Mouse (Mus musculus) kidney, postnatal 36 days (tissue): Measurements from ENCODE around the gene Dpagt1.
A peak's percentile ranks its signal among the peaks of the same experiment; 100 is the strongest.
"Not testable (repeated sequence)": the region's sequence is repeated elsewhere in the genome, so short reads cannot be mapped to it uniquely, and the experiment has no call there.

Experiments used
- DNase-seq, 2 experiments: peaks; one replicate each; pipeline ENCODE4 v3.0.0; 2021 to 2022; ENCODE audit warnings: mixed read lengths in 2 of 2

Dpagt1 gene

DNA sequence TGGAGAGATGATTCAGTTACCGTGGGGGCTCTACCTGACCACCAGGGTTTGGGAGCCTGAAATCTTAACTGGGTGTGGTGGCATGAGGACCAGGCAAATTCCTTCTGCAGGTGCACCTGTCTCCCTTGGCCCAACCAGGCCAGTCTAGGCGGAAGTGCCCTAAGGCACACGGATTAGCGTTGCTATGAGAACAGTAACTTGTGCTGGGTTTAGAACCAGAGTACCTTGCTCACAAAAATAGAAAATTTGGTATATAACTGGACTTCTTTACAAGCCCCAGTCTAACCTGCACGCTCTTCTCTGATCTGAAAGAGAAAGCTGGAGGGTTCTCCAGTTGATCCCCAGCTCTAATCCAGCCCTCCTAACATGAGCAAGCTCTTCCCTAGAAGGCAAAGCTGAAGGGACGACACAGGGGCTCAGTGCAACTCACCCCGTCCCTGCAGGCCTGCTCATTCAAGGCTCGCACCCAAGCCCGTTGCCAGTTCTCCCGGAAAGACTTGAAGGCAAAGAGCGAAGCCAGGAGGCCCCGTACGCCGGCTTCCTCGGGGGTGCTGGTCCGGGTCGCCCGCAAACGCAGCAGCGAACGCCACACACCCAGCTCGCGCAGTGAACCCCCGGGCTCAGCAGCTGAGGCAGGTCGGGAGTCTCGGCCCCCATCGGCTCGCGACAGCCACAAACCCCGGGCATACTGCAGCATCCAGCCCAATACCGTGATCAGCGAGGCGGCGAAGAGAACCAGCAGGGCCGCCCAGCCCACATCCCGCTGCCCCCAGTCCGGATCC, 6.5 kb upstream of the Dpagt1 start:
- DNase-seq = peak in 1 of 2 experiments; percentile 52

DNA sequence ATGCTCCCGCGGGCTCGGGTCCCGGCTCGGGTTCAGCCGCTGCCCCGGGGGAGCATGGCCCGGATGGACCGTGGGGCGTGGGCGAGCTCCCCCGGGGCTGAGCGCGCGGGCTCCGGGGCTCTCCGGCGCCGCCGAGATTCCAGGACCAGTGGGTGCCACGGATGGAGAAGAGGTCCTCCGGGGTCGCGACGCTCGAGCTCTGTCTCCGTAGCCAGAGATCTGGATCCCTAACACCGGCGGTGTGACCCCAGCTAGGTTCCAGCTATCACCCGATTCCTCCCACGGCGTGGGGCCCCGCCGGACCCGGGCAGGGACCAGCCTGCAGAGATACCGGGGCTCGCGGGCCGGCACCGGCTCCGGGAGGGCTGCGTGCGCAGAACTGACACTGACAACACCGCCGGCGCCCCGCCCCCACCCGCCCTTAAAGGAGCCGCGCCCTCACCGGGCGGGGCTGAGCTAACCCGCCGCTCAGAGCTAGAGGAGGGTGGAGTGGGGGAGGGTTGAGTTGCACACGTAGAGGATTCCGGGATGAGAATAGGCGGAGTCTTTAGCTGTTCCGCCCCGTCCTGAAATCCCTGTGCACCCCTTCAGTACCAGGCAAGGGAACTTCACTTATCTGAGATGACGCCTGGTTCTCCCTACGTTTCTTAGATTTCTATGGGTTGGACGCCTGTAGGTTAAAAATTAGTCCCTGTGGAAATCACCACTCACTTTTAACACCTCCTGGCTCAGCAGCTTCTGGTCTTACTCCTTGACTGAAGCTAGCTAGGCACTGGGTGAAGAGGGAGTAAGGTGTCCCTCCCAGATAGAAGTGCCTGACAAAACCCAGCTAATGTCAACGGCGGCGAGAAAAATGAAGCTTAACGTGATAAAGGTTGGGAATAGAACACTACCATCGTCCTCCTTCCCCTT, 5.7 kb upstream of the Dpagt1 start, which contains the start of gene C2cd2l:
Gene C2cd2l, minus strand, starts transcription at position 399 of the 912 bp plus-strand sequence.
- DNase-seq = peak; percentile 96 to 97

DNA sequence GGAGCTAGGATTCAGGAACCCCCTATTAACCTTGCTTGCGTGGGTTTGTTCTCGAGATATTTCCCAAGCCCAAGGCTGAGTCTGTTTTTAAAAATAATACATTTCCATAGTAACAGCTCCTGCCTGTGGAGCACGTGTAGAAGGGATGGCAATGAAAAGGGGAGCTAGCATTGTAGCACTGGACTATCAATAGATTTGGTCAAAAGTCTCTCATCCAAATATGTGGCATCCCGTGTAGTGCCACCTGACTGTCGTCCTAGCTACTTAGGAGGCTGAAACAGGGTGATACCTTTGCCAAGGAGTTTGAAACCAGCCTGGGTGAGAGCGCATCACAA, 5.1 kb upstream of the Dpagt1 start:
- DNase-seq = no peak

DNA sequence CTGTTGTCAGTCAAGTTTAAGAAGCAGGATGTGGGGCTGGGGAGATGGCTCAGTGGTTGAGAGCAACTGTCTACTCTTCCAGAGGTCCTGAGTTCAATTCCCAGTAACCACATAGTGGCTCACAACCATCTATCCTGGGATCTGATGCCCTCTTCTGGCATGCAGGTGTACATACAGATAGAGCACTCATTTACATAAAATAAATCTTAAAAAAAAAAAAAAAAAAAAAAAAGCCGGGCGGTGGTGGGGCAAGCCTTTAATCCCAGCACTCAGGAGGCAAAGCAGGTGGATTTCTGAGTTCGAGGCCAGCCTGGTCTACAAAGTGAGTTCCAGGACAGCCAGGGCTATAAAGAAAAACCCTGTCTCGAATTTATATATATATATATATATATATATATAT, 2.2 kb upstream of the Dpagt1 start:
- not testable (repeated sequence) for DNase-seq

DNA sequence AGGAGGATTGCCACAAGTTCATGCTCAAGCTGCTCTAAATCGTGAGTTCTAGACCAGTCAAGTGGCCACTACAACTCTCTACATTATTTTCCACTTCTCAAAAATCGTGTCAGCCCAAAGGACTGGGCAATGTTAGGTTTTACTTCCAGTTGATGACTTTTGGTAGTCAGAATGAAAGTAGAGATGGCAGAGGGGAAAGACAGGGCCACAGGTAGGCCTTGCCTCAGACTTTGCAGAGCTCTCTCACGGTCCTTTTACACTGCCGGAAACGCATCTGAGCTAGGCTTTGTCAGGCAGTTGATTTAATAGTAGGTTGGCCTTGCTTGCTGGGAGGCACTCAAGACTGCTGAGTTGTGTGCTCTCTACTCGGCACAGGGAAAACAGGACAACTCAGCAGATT, 1.7 kb upstream of the Dpagt1 start:
- no peak for DNase-seq

DNA sequence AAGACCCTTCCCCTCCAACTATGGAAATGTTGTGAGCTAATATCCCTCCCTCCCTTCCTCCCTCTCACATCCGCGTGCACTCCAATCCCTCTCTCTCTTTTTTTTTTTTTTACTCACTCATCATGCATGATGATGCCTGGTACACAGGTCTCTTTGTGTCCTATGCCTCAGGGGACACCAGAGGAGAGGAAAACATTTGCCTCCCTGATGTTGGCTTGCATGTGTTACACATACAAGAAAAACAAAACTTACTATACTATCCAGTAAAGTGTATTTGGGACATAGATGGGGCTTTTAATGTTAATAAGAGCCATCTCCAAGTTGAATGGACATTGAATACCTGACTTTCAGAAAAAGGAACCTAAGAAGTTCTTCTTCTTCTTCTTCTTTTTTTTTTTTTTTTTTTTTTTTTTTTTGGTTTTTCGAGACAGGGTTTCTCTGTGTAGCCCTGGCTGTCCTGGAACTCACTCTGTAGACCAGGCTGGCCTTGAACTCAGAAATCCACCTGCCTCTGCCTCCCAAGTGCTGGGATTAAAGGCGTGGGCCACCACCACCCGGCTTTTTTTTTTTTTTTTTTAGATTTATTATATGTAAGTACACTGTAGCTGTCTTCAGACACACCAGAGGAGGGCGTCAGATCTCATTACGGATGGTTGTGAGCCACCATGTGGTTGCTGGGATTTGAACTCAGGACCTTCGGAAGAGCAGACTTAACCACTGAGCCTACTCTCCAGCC, 619 bp upstream of the Dpagt1 start:
- DNase-seq = not testable (repeated sequence)

DNA sequence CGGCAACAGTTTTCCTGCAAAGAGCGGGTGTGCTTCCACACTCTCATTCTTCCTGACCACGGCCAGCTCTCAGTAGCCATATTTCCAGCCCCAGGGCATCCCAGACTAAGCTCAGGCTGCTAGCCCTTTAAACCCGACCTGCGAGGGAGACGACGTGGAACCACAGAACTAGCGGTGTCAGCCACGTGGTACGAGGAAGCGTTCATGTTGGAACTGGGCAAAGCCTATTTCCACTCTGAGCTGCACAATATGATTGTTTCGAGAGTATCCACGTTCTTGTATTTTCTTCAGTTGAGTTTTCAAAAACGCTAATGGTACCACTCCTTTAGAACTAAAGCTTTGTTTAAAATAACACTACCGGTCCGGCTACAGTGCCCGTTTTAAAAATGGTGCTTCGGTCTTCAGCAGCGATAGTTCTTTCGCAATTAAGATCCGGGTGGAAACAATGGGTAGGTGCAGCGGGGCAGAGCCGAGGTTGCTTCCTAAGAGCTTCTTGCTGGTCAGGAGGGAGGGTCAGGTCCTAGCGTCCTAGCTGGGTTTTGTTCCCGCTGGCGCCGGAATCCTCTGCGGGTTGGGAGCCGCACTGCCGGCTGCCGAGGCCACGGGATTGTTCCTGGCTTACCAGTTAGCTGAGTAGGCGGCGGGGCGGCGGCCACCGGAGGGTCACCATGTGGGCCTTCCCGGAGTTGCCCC, 698 bp downstream of the Dpagt1 start:
- DNase-seq = peak; percentile 90 to 95

DNA sequence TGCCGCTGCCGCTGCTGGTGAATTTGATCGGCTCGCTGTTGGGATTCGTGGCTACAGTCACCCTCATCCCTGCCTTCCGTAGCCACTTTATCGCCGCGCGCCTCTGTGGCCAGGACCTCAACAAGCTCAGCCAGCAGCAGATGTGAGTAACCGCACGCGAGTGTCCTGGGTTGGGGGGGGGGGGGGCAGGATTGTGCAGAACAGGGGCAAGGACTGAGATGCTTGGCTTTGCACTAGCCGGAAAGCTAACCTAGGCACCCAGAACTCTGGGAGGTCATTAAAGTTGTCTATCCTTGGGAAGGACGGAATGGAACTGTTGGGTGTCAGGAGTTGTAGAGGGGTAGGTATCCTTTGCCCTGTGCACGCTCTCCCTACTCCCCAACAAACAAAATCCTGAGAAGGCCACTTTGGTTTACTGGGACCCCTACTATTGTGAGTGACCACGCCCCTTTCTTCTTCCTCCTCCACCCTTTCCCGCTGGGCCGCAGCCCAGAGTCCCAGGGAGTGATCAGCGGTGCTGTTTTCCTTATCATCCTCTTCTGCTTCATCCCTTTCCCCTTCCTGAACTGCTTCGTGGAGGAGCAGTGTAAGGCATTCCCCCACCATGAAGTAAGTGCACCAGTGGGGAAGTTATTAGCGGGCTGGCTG, 1.4 kb downstream of the Dpagt1 start:
- DNase-seq = peak in 1 of 2 experiments; percentile 57

DNA sequence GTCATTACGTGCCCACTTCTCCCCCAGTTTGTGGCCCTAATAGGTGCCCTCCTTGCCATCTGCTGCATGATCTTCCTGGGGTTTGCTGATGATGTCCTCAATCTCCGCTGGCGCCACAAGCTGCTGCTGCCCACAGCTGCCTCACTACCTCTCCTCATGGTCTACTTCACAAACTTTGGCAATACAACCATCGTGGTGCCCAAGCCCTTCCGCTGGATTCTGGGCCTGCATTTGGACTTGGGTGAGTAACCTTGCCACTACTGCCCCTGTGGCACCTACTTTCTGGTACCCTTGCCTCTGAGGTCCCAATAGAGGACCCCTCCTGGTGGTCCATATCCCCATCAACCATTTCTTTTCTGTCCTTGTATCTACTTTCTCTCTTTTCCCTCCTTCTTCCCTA, 2.1 kb downstream of the Dpagt1 start:
- no peak for DNase-seq

DNA sequence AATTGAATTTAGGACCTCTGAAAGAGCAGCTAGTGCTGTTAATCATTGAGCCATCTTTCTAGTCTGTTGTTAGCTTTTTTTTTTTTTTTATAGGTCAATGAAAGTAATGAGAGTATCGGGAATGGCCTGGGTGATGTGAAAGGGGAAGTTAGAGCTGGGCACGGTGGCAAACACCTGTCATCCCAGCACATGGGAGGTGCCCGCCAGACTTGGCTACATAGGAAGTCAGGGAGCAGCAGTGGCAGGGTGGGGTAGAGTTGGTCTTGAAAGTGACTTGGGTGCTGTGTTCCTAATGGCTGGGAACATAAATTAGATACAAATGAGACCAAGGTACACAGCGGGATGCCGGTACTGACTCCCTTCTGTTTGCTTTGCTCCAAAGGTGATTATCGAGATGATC, 4.9 kb downstream of the Dpagt1 start:
- no peak for DNase-seq

DNA sequence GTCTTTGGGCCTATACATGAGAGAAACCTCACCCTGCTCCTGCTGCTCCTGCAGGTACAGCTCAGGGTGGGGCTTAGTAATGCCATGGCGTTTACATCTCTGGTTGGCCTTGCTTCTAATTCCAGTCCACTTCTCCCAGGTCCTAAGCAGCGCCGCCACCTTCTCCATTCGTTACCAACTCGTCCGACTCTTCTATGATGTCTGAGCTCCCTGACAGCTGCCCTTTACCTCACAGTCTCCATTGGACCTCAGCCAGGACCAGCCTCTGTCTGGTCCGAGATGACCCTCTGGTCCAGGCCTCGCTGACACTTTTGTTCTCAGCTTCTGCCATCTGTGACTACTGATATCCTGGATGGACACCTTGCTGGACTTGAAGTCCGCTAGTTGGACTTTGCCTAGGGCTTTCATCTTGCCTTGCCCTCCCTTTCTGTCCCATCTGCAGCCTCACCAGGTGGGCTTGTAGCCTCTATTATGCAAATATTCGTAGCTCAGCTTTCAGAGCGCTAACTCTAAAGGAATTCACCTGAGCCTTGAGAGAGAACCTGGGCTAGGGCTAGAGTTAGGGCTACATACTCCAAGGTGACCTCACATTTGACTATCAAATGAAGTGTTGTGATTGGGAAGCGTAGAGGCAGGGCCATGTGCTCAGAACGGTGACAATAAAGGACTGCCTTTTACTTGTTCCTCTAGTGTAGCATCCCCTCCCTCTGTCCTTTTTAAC, 7.3 kb downstream of the Dpagt1 start:
- DNase-seq = no peak

DNA sequence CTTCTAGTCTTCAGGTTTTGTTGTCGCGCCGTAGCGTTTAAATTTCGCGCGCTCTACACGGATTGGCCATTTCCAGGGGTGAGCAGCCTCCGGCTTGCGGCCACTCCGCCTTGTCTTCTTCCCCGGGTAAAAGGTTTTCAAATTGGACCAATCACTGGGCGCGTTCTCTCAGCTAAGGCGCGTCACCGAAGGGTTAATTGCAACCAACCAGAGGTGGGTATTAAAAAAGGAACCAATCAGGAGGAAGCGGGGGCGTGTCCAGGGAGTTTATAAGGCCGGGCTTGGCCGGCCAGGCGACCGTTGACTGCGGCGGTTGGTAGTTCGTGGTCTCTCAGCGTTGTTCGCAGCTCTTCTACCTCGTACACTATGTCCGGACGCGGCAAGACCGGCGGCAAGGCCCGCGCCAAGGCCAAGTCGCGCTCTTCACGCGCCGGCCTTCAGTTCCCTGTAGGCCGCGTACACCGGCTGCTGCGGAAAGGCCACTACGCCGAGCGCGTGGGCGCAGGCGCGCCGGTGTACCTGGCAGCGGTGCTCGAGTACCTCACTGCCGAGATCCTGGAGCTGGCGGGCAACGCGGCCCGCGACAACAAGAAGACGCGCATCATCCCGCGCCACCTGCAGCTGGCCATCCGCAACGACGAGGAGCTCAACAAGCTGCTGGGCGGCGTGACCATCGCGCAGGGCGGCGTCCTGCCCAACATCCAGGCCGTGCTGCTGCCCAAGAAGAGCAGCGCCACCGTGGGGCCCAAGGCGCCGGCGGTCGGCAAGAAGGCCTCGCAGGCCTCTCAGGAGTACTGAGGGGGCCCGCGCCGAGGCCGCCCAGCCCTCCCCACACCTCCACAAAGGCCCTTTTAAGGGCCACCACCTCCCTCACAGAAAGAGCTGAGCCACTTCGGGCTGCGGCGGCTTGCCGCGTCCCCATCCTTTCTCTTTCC, 8.8 kb downstream of the Dpagt1 start, which contains the start of gene H2afx:
Gene H2afx, plus strand, starts transcription at position 299 of the 935 bp plus-strand sequence.
- DNase-seq = peak; percentile 97 to 100

DNA sequence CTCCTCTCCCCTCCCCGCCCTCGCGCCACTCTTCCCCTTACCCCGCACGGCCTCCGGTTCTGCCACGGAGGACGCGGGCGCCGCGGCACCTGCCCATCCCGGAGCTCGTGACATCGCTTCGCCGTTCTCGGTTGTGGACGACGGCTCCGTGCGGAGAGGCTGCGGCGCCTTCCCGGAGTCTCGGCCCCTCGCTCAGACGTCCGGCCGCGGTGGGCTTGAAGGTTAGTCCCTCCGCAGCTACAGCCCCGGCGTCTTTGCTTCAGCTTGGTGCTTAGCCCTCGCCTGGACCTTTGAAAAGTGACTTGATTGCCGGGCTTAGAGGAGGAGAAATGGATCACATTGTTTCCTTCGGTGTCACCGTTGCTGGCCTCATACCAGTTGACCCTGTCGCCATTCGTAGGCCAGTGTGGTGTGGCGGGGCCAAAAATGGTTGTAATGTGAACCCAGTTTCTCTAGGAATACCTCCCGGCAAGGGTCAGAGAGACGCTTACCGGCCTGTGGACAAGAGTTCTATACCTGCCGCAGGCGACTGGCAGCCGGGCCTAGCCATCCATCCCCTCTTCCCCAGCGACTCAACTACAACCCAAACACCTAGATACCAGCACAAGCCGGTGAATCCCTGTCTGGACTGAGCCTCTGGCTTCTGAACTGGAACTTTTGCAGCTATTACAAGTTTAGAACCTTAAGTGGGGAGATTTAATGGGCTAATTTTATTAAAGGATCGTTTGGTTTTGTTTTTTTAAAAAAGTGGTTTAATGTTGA, 9.7 kb downstream of the Dpagt1 start:
- peak; percentile 37 to 46 for DNase-seq

DNA sequence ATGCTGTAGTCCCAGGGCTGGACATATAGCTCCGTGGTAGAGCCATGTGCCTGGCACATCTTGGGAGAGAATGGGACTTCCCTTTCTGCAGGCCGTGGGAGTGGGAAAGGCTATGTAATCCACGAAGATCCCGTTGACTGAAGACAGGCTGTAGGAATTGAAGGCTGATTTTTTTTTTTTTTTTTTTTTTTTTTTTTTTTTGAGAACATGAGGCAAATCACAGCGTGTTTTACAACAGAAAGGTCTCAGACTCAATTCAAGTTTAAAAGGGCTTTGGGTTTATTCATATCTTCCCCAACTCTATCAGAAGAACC, 10.2 kb downstream of the Dpagt1 start:
- DNase-seq = no peak

DNA sequence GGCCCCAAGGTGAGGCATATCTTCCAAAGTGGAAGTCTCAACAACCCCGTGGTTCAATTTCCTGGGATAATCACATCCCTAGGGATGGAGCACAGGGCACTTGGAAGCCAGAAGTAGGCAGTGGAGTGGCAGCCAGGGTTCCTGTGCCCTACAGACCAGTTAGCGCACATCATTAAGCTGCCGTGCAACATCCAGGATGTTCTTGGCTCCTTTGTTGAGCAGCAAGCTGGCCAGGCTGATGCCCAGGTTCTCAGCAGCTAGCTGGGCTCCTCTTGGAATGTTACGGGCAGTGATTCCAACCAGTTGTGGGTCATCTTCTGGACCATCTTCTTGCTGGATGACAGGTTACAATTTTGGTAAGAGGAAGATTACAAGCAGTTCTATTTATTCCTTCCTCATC, 10.7 kb downstream of the Dpagt1 start:
- not testable (repeated sequence) for DNase-seq

DNA sequence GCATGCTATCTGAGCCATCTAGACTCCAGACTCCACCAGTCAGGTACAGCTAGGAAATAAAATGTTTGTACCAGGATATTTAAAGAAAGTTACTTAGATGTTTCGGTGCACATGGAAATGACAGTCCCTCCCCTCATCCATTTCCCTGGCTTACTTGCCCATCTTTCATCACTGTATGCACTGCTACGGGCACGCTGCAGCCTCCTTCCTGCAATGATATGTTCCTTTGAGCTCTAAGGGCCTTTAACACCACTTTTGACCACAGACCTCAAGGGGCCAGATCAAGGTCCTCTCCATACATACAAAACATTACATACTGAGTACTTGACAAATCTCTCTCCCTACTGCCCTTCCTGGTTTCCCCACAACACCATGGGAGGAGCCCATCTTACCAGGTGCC, 11.1 kb downstream of the Dpagt1 start:
- no peak for DNase-seq

DNA sequence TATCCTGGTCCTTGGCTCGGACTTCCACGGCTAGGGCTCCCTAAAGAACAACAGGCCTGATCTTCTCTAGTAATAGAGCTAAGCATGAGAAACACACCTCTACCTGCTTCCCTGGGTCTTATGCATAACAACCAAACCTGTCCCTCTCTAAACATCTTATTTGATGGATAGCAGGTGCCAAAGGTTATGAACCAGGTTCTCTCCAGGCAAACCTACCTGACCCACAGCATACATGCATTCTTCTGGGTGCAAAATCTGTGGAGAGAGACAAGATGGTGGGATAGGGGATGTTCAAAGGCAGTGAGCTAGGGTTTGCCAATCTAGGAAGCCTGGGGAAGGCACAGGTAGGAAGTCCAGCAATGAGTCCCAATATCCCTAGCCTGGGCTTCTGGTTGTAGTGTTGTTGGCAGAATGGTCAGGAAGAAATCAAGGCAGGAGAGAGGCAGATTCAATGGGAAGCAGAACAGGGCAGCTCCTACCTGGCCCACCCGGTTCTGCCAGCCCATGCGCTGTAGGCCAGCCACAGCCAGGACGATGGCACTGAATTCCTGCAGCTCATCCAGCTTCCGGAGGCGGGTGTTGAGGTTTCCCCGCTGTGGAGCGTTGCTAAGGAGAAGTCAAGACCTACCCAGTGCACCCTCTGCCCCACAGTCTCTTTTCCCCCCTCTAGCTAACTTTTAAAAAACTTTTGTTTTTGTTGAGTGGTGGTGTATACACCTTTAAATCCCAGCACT, 11.8 kb downstream of the Dpagt1 start:
- DNase-seq = no peak

DNA sequence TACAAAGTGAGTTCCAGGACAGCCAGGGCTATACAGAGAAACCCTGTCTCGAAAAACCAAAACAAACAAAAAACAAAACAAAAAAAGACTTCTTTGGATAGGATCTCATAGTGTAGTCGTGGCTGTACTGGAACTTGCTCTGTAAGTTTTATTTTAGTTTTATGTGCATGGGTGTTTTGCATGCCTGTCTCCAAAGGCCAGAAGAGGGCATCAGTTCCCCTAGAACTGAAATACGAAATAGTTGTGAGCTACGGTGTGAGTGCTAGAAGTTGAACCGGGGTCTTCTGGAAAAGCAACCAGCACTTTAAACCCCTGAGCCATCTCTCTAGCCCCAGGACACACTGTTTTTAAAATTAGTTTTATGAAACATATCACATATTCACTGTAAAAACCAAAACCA, 12.8 kb downstream of the Dpagt1 start:
- DNase-seq = no peak

DNA sequence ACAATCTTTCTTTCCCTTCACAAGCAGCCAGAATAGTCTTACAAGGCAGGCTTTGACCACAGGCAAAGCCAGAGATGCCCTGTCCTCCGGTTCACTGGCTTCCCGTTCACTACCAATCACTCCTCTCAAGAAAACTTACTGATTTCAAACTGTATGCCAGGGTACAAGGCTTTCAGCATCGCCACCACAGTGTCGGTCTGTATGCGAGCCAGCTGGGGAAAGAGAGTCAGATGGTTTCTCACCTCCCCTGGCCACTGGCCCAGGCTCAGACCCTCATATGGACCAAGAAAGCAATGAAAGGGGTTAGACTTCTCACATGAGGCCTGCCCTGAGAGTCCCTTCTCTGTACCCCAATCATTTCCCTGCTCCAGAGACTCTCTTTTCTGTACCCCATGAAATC, 15.7 kb downstream of the Dpagt1 start:
- DNase-seq = no peak
